Mouse (Mus musculus): ENCODE results near the gene Mccc2. TPM values are rescaled to one million over a fixed set of nuclear protein-coding genes. Genes with fewer than 3 reads are reported as not detected.

Mccc2 gene
- polyA plus RNA-seq, 1 experiment from 2014 or later, result 38.4 TPM

Other genes with a start within 250 kb of the Mccc2 start
- gene Cartpt, start 114.5 kb downstream of the Mccc2 start, polyA plus RNA-seq (2015; fragmentation: Nextera tagmentation; extraction: Ambion mirVana), result 2.8 and 5.3 TPM in 2 replicates
- 29.7 and 34.1 TPM in 2 replicates for gene Bdp1, start 88.4 kb upstream of the Mccc2 start, polyA plus RNA-seq (2015; fragmentation: Nextera tagmentation; extraction: Ambion mirVana)
- 141 and 153 TPM in 2 replicates for gene Serf1, start 92.4 kb upstream of the Mccc2 start, polyA plus RNA-seq (2015; fragmentation: Nextera tagmentation; extraction: Ambion mirVana)
- 42.1 and 54.7 TPM in 2 replicates for gene Smn1, start 109.2 kb upstream of the Mccc2 start, polyA plus RNA-seq (2015; fragmentation: Nextera tagmentation; extraction: Ambion mirVana)
- 0.28 and 0.35 TPM in 2 replicates for gene Naip2, start 186.5 kb upstream of the Mccc2 start, polyA plus RNA-seq (2015; fragmentation: Nextera tagmentation; extraction: Ambion mirVana)
- gene Naip5, start 230.7 kb upstream of the Mccc2 start, polyA plus RNA-seq (2015; fragmentation: Nextera tagmentation; extraction: Ambion mirVana), result 0.19 and 0.21 TPM in 2 replicates

Data from embryonic facial prominence, embryonic 15.5 days (tissue).